Mouse (Mus musculus) frontal cortex, adult (tissue): ENCODE measurements at regions not wholly inside any gene's neighbourhood (a gene's known extent, or its start where the extent isn't known, plus 50 kb on each side); places are given as distances from the start of the nearest gene placed in this dataset.
"Not testable (repeated sequence)": the region's sequence is repeated elsewhere in the genome, so short reads cannot be mapped to it uniquely, and the experiment has no call there.

ENCODE experiments used
- ATAC-seq: cut with Nextera tagmentation; 2 replicates; pipeline ENCODE4 v1.9.2; 2017; ENCODE audit warnings: mild to moderate bottlenecking, moderate library complexity, mixed read lengths; ENCODE audit not compliant: low TSS enrichment

DNA sequence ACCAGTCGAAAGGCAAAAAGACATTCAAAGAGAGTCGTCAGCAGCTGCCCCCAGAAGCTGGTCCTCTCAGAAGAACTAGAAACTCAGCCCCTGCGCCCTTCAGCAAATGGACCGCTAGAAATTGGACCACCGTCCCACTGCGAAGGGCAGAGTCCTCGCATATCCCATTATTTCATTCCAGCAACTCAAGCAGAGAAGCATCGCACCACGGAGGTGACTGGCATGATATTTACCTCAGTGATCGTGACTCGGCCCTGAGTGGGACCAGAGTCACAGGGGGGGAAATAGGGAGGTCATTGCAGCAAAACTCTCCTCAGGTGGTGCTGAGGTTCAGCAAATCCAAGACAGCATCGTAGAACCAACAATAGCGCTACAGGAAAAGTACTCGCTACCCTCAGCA is 105.7 kb upstream of the Nt5e start:
- no peak for ATAC-seq

DNA sequence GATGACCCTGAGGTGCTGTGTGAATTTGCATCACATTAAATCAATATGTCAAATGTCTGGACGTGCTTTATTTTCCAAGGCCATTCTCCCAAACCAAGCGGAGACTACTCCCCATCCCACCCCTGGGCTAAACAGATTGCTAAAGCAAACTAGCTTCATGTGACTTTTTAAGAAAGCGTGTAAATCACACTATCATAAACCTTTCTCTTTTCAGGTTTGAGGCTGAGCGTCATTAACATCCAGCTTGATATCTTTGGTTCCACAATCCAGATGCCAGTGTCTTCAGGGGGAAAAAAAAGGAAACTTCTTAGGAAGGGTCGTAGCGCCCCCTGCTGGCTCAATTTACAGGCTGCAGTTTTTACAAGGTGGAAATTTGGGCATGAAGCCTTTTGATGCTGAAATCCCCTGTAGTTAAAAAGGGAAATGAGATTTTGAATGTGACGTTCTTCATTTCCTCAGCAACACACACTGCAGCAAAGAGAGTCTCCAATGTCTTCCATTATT is 105.1 kb upstream of the Nt5e start:
- ATAC-seq = 0 out of 2 replicates have a peak, but pooled peaks have one; percentile 50

DNA sequence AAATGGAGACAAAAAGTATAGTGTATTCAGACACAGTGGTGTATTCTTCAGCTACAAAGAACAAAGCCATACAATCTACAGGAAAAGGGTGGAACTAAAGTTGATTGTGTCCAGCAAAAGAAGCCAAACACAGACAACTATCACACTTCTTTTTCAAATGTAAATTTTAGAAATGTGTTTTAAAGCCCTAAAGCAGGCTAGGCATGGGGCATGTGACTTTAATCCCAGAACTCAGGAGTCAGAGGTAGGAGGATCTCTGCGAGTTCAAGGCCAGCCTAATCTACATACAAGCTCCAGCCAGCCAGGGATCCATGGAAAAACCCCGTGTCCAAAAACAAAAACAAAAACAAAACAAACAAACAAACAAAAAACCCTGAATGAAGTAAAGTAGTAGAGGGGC is 89.9 kb upstream of the Nt5e start:
- ATAC-seq = no peak

DNA sequence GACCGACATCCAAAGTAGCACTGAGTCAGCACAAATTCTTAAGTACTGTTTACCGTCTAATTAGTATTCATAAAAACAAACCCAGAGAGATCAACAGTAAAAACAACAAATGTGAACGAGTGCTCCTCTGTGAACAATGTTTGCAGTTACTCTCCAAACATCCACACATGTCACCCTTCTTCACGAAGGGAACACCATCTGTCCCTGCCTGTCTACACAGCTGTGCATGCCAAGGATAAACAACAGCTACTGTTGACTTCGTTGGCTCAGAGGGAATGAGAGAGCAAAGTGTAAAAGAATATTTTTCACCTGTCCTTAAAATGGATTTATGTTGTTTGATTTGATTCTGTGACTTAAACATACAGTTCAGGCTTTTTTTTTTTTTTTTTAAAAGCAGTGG is 88.7 kb upstream of the Nt5e start:
- no peak for ATAC-seq

- ATAC-seq = no peak
Observed at GRCm38 (mm10) chr9:88240740-88241139, 86.3 kb upstream of the Nt5e start.

DNA sequence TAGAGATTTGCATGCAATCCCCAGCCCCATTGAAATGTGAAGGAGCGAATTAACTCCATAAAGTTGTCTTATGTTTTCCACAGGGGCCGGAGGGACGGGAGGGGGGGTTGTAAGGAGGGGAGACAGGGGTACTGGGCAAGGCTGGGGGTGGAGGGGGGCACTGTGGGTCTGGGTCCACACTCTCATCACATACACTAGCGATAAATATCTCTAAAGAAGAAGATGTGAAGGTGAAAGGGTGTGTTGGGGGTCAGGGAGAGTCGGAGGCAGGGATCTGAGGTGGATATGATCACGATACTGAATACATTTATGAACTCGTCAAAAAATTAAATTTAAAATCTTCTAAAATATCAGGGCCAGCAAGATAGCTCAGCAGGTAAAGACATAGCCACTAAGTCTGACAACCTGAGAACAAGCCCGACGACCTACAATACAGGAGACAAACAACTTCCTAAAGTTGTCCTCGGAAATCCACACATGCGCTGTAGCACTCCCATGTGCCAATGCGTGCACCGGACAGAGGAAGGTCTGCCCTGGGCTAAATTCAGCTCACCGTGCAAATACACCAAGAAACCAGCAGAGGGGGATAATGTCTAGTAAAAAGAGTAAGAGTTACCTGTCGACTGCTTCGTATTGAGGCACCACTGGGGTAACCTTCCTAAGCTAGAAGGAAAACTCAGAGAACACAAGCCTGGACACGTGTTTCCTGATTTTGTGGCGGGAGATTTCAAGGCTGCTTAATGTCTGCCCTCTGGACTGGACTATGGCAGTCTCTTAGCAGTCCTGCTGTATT is 85.6 kb upstream of the Nt5e start:
- ATAC-seq = peak; percentile 97

DNA sequence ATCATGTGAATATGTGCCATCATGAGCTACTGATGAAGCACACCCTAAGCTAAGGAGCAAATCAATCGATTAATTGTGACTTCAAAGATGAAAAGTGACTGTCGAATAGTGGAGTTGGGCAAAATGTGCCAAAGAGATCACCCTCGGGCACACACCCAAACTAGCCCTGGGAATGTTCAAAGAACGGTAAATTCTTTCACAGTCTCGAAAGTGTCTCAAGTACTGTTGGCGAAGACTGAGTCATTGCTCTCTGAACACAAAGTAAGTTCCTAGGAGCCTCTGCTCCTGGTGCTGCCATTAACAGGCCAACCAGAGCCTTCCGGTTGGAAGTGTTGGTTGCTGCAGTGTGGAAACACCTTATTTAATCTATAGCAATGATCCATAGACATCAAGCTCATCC is 84.5 kb upstream of the Nt5e start:
- no peak for ATAC-seq

DNA sequence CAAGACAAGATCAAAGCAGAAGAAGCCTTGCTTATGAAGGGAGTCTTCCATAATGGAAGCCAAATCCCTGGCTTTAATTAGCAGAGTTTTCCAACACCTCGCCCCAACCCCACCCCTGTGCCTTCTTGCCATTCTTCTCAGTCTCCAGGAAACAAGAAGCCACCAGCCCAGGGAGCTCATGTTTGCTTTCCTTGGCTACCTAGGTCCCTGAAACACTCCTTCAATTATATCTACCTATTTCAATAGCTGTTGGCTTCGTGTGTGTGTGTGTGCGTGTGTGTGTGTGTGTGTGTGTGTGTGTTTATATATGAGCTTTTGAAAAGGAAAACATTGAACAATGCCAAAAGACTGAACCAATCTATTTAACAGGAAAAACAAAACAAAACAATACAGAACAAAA is 82.5 kb upstream of the Nt5e start:
- ATAC-seq = no peak

- ATAC-seq = no peak
Observed at GRCm38 (mm10) chr9:88255948-88256347, 71.0 kb upstream of the Nt5e start.

GRCm38 (mm10) chr9:88259627-88260026 is 67.4 kb upstream of the Nt5e start:
- ATAC-seq = no peak

GRCm38 (mm10) chr9:88260072-88260635 is 66.8 kb upstream of the Nt5e start:
- ATAC-seq = no peak

GRCm38 (mm10) chr9:88262461-88262860 is 64.5 kb upstream of the Nt5e start:
- ATAC-seq = no peak

- not testable (repeated sequence) for ATAC-seq
Observed at GRCm38 (mm10) chr9:88266346-88266745, 60.7 kb upstream of the Nt5e start.

- no peak for ATAC-seq
Observed at GRCm38 (mm10) chr9:88268811-88269210, 58.2 kb upstream of the Nt5e start.

GRCm38 (mm10) chr9:88269216-88269615 is 57.8 kb upstream of the Nt5e start:
- ATAC-seq = no peak

GRCm38 (mm10) chr9:88270836-88271235 is 56.2 kb upstream of the Nt5e start:
- ATAC-seq = no peak

GRCm38 (mm10) chr9:88273304-88273703 is 53.7 kb upstream of the Nt5e start:
- no peak for ATAC-seq

GRCm38 (mm10) chr9:88274040-88274439 is 53.0 kb upstream of the Nt5e start:
- ATAC-seq = no peak

GRCm38 (mm10) chr9:88274681-88275336 is 52.2 kb upstream of the Nt5e start:
- ATAC-seq = no peak

GRCm38 (mm10) chr9:88276023-88276568 is 50.9 kb upstream of the Nt5e start:
- ATAC-seq = no peak

DNA sequence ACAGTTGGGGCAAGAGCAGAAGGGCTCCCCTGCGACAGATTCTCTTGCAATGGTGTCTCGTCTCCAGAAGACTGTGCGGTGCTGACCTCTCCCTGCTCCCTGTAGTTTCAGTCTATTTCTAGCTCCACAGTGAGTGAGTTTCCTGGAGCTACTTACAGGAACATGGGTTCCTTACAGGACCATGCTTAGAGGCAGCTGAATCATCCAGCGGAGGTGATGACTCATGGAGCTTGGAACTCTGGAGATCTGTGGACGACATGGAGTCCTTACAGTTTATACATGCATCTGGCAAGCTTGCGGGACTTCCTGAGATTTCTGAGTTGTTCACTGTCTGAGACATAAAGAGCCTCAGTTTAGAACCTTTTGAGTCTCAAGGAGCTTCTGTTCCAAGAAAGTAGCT is 50.0 kb upstream of the Nt5e start:
- peak; percentile 72 for ATAC-seq
